16 mouse cellular contexts compared by ENCODE assay signal in genomic region chr1:78202466-78203085, GRCm38 (mm10). TPM values are rescaled to one million over a fixed set of nuclear protein-coding genes. Genes with fewer than 3 reads are reported as not detected.
A peak's percentile ranks its signal among the peaks of the same experiment; 100 is the strongest.
DNase-seq lines count a peak whose midpoint lies in the region; ATAC-seq and TF ChIP-seq lines count a peak whose summit lies in the region.
"Had no signal": no experiment of that assay in that cellular context is flagged by ENCODE, and none has a peak within 500 bp of the region (broad histone marks: within the 10 kb centered on the region; RNA-seq: fewer than 3 reads in every experiment).

No protein-coding gene starts in this region.

- 2% methylated on average over 23 of the region's 23 CpGs for WGBS in forebrain, embryonic 15.5 days
- WGBS in forebrain, embryonic 14.5 days = 1% methylated on average over 23 of the region's 23 CpGs
- WGBS in hindbrain, embryonic 10.5 days = 1% methylated on average over 23 of the region's 23 CpGs
- WGBS in midbrain, embryonic 12.5 days = under 1% methylated on average over 23 of the region's 23 CpGs

- no peak for DNase-seq in forebrain, embryonic 14.5 days (ENCODE audit: low spot score)
- DNase-seq in hindbrain, embryonic 10.5 days (ENCODE audit: low spot score) = peak; percentile 53
- no peak for DNase-seq in adrenal gland, postnatal 14 days
- DNase-seq in gastrocnemius, adult 8-10 months (ENCODE audit: low spot score in 2 of 2) = no peak
- DNase-seq in cerebellum, postnatal 4 days (ENCODE audit: low spot score in 2 of 2) = no peak
- DNase-seq: adrenal gland, postnatal 10 days; kidney, adult 11 months; layer of hippocampus, postnatal 36 days; liver, postnatal 0 days; right cerebral cortex, adult 18-20 months had no signal

- H3K9me3 ChIP-seq in forebrain, embryonic 15.5 days = no peaks in the 10 kb centered on the region
- H3K9me3 ChIP-seq in forebrain, embryonic 14.5 days (replicated peaks; ENCODE audit: control insufficient read depth, low read length) = no peaks in the 10 kb centered on the region
- no peaks in the 10 kb centered on the region for H3K9me3 ChIP-seq in hindbrain, embryonic 10.5 days
- H3K9me3 ChIP-seq in midbrain, embryonic 12.5 days = no peaks in the 10 kb centered on the region
- H3K9me3 ChIP-seq: stomach, embryonic 15.5 days had no signal

- no peak overlapping the region for H3K27ac ChIP-seq in forebrain, embryonic 15.5 days (replicated peaks)
- H3K27ac ChIP-seq in forebrain, embryonic 14.5 days (ENCODE audit: low read depth, low read length) = no peak overlapping the region
- H3K27ac ChIP-seq in bone marrow macrophage, adult 2 months (ENCODE audit: insufficient read depth, low read depth, low read length) = no peak overlapping the region
- peak overlapping the region; percentile 81 for H3K27ac ChIP-seq in hindbrain, embryonic 10.5 days
- H3K27ac ChIP-seq in midbrain, embryonic 12.5 days (replicated peaks) = peak overlapping the region; percentile 36; the same call in 1 of the 2 replicates
- H3K27ac ChIP-seq: stomach, embryonic 15.5 days had no signal

- TF ChIP-seq POLR2A in bone marrow macrophage, adult 2 months (IDR thresholded peaks at IDR 0.05; ENCODE audit: borderline replicate concordance, low read depth, low read length) = no peak

- H3K9ac ChIP-seq in forebrain, embryonic 15.5 days (replicated peaks) = no peak overlapping the region
- H3K9ac ChIP-seq in forebrain, embryonic 14.5 days (ENCODE audit: low read length) = no peak overlapping the region
- H3K9ac ChIP-seq in midbrain, embryonic 12.5 days (replicated peaks) = peak overlapping the region; percentile 59
- H3K9ac ChIP-seq: liver, postnatal 0 days; stomach, embryonic 15.5 days had no signal

- H3K4me3 ChIP-seq in forebrain, embryonic 15.5 days = 0 out of 2 replicates have a peak overlapping the region, but pooled peaks have one; percentile 27
- H3K4me3 ChIP-seq in forebrain, embryonic 14.5 days (ENCODE audit: low read depth, low read length) = no peak overlapping the region
- H3K4me3 ChIP-seq in bone marrow macrophage, adult 2 months (ENCODE audit: insufficient read depth, low read length) = peak overlapping the region; percentile 56; the same call in 1 of the 2 replicates
- H3K4me3 ChIP-seq in hindbrain, embryonic 10.5 days = peak overlapping the region; percentile 53
- peak overlapping the region; percentile 37 for H3K4me3 ChIP-seq in midbrain, embryonic 12.5 days

- no peaks in the 10 kb centered on the region for H3K36me3 ChIP-seq in forebrain, embryonic 15.5 days
- H3K36me3 ChIP-seq in forebrain, embryonic 14.5 days (ENCODE audit: control insufficient read depth, insufficient read depth, low read length) = no peaks in the 10 kb centered on the region
- no peaks in the 10 kb centered on the region for H3K36me3 ChIP-seq in hindbrain, embryonic 10.5 days
- no peaks in the 10 kb centered on the region for H3K36me3 ChIP-seq in midbrain, embryonic 12.5 days
- H3K36me3 ChIP-seq: stomach, embryonic 15.5 days had no signal

- no peak for TF ChIP-seq CTCF in bone marrow macrophage, adult 2 months (IDR thresholded peaks at IDR 0.05; ENCODE audit: low read depth, low read length)

- H3K27me3 ChIP-seq in forebrain, embryonic 15.5 days = peaks cover 96% of the 10 kb centered on the region
- H3K27me3 ChIP-seq in forebrain, embryonic 14.5 days (replicated peaks; ENCODE audit: control insufficient read depth, insufficient read depth, low read length) = peaks cover 92% of the 10 kb centered on the region
- peaks cover 98% of the 10 kb centered on the region for H3K27me3 ChIP-seq in hindbrain, embryonic 10.5 days (ENCODE audit: insufficient read depth, poor library complexity, severe bottlenecking)
- peaks cover 93% of the 10 kb centered on the region for H3K27me3 ChIP-seq in midbrain, embryonic 12.5 days

- ATAC-seq in forebrain, embryonic 15.5 days (replicated peaks) = no peak
- no peak for ATAC-seq in forebrain, embryonic 14.5 days
- no peak for ATAC-seq in midbrain, embryonic 12.5 days (ENCODE audit: low FRiP score, low read depth)
- ATAC-seq: liver, postnatal 0 days had no signal

- H3K4me2 ChIP-seq in forebrain, embryonic 15.5 days (replicated peaks) = no peak overlapping the region
- H3K4me2 ChIP-seq in forebrain, embryonic 14.5 days (ENCODE audit: low read length) = no peak overlapping the region
- peak overlapping the region; percentile 59 for H3K4me2 ChIP-seq in midbrain, embryonic 12.5 days (replicated peaks)

- peaks cover 13% of the 10 kb centered on the region for H3K4me1 ChIP-seq in forebrain, embryonic 15.5 days
- H3K4me1 ChIP-seq in forebrain, embryonic 14.5 days (ENCODE audit: control insufficient read depth, insufficient read depth, low read length) = 0 out of 2 replicates have a peak, but pooled peaks cover 4% of the 10 kb centered on the region
- no peaks in the 10 kb centered on the region for H3K4me1 ChIP-seq in bone marrow macrophage, adult 2 months (ENCODE audit: control insufficient read depth, insufficient read depth, low read length)
- peaks cover 66% of the 10 kb centered on the region for H3K4me1 ChIP-seq in hindbrain, embryonic 10.5 days (replicated peaks)
- peaks cover 15% of the 10 kb centered on the region for H3K4me1 ChIP-seq in midbrain, embryonic 12.5 days

RNA-seq across cellular contexts. Expression of gene Pax3, which starts 5.6 kb away (rescaled TPM):
- polyA plus RNA-seq in forebrain, embryonic 15.5 days (2015; fragmentation: Nextera tagmentation; extraction: Ambion mirVana) = 0.19 and 0.70 TPM in 2 replicates
- 0.24 and 0.33 TPM in 2 replicates for polyA plus RNA-seq in forebrain, embryonic 14.5 days (2014; fragmentation: Nextera tagmentation; extraction: Ambion mirVana)
- not detected in 2 replicates for polyA plus RNA-seq in bone marrow macrophage, adult 2 months (2012; ENCODE audit: insufficient read depth, insufficient read length, missing spikeins)
- 47.6 and 54.6 TPM in 2 replicates for polyA plus RNA-seq in hindbrain, embryonic 10.5 days (2016; fragmentation: Nextera tagmentation; extraction: Ambion mirVana)
- 53.6 and 61.9 TPM in 2 replicates for polyA plus RNA-seq in midbrain, embryonic 12.5 days (2016; fragmentation: Nextera tagmentation; extraction: Ambion mirVana)
- not detected in 2 replicates for total RNA-seq in adrenal gland, postnatal 14 days (2021)
- not detected for total RNA-seq in gastrocnemius, adult 8-10 months (2022)
- total RNA-seq: common myeloid progenitor, adult 5-6 weeks; layer of hippocampus, postnatal 36 days; monocyte, adult 5-6 weeks had no signal
- polyA plus RNA-seq: liver, postnatal 0 days had no signal

Comparison
In these comparisons a context has a peak if more than half of its experiments do, and no peak if none do; other contexts are left out.
1. H3K27ac ChIP-seq: peak in hindbrain, embryonic 10.5 days (single experiment) and midbrain, embryonic 12.5 days (single experiment); none in forebrain, embryonic 15.5 days (single experiment), forebrain, embryonic 14.5 days (single experiment) and bone marrow macrophage, adult 2 months (single experiment).
2. RNA of gene Pax3, which starts 5.6 kb away (polyA plus RNA-seq): 53.6 to 61.9 TPM in midbrain, embryonic 12.5 days and 47.6 to 54.6 TPM in hindbrain, embryonic 10.5 days; 0.19 to 0.70 TPM in forebrain, embryonic 15.5 days, 0.24 to 0.33 TPM in forebrain, embryonic 14.5 days and not detected in bone marrow macrophage, adult 2 months; every median in the first group is over 10 times any median in the second.